Mouse (Mus musculus) cerebellum, postnatal 4 days (tissue): Measurements from ENCODE around the gene Rapgef3.
A peak's percentile ranks its signal among the peaks of the same experiment; 100 is the strongest.

Source experiments
- DNase-seq, 2 experiments: peaks; one replicate each; pipeline ENCODE4 v3.0.0; 2022; ENCODE audit warnings: low spot score in 2 of 2, mixed read lengths in 1 of 2

Rapgef3 gene

GRCm38 (mm10) chr15:97767280-97768186 is at the start of gene Rapgef3:
Rapgef3 (minus strand) TSS chr15:97767972.
- peak; percentile 66 to 80 for DNase-seq

GRCm38 (mm10) chr15:97816199-97816994 is 48.6 kb upstream of the Rapgef3 start:
- no peak for DNase-seq

- no peak for DNase-seq
These were observed 47.5 kb upstream of the Rapgef3 start for GRCm38 (mm10) chr15:97815254-97815653.

- no peak for DNase-seq
These were observed 46.9 kb upstream of the Rapgef3 start for GRCm38 (mm10) chr15:97814703-97815102.

GRCm38 (mm10) chr15:97813452-97814204 is 45.9 kb upstream of the Rapgef3 start:
- peak in 1 of 2 experiments; percentile 65 for DNase-seq

- DNase-seq: no peak
These were observed 45.1 kb upstream of the Rapgef3 start for GRCm38 (mm10) chr15:97812875-97813274.

- DNase-seq: peak in 1 of 2 experiments; percentile 76
These were observed 44.4 kb upstream of the Rapgef3 start for GRCm38 (mm10) chr15:97812126-97812525.

GRCm38 (mm10) chr15:97811307-97811706 is 43.5 kb upstream of the Rapgef3 start:
- no peak for DNase-seq

- DNase-seq: no peak
These were observed 42.6 kb upstream of the Rapgef3 start for GRCm38 (mm10) chr15:97810399-97810798.

- DNase-seq: no peak
These were observed 42.2 kb upstream of the Rapgef3 start for GRCm38 (mm10) chr15:97809942-97810341.

- DNase-seq: no peak
These were observed 41.4 kb upstream of the Rapgef3 start for GRCm38 (mm10) chr15:97809206-97809605.

- no peak for DNase-seq
These were observed 40.8 kb upstream of the Rapgef3 start for GRCm38 (mm10) chr15:97808532-97808931.

GRCm38 (mm10) chr15:97807867-97808266 is 40.1 kb upstream of the Rapgef3 start:
- no peak for DNase-seq

- DNase-seq: peak in 1 of 2 experiments; percentile 67
These were observed 34.8 kb upstream of the Rapgef3 start for GRCm38 (mm10) chr15:97802575-97802974.

GRCm38 (mm10) chr15:97801811-97802210 is 34.0 kb upstream of the Rapgef3 start:
- no peak for DNase-seq

GRCm38 (mm10) chr15:97800853-97801252 is 33.1 kb upstream of the Rapgef3 start:
- DNase-seq: no peak

- DNase-seq: no peak
These were observed 31.7 kb upstream of the Rapgef3 start for GRCm38 (mm10) chr15:97799446-97799845.

GRCm38 (mm10) chr15:97798134-97798533 is 30.4 kb upstream of the Rapgef3 start:
- no peak for DNase-seq

GRCm38 (mm10) chr15:97796674-97797310 is 29.0 kb upstream of the Rapgef3 start:
- no peak for DNase-seq

- no peak for DNase-seq
These were observed 27.9 kb upstream of the Rapgef3 start for GRCm38 (mm10) chr15:97795559-97796235.

GRCm38 (mm10) chr15:97794268-97794667 is 26.5 kb upstream of the Rapgef3 start:
- DNase-seq: no peak
